Mouse (Mus musculus) intestine, embryonic 14.5 days (tissue): ENCODE measurements around the gene Cyp39a1. TPM values are rescaled to one million over a fixed set of nuclear protein-coding genes. Genes with fewer than 3 reads are reported as not detected.

ENCODE experiments used
- ATAC-seq: fragments of 200-750 bp; cut with Nextera tagmentation; replicated peaks from 2 replicates; pipeline ENCODE4 v1.8.0; 2017; ENCODE audit warnings: low read depth, moderate number of reproducible peaks, moderate TSS enrichment, moderate library complexity; ENCODE audit not compliant: low FRiP score, low TSS enrichment
- DNase-seq: peaks from one replicate; pipeline ENCODE4 v3.0.0-alpha.2; 2018; ENCODE audit warnings: low spot score
- H3K27ac ChIP-seq: fragments of 300-500 bp; sonication (generic); 2 replicates; pipeline ENCODE4 v1.5.1; 2014; ENCODE audit warnings: low read depth, mild to moderate bottlenecking, control low read depth
- H3K27me3 ChIP-seq: fragments of 300-500 bp; sonication (generic); replicated peaks from 2 replicates; pipeline ENCODE4 v1.6.1; 2014; ENCODE audit warnings: low read length, control low read depth; ENCODE audit not compliant: control insufficient read depth, insufficient read depth
- H3K36me3 ChIP-seq: fragments of 300-500 bp; sonication (generic); 2 replicates; pipeline ENCODE4 v1.6.1; 2014; ENCODE audit warnings: low read length, control low read depth; ENCODE audit not compliant: control insufficient read depth, insufficient read depth
- H3K4me1 ChIP-seq: fragments of 300-500 bp; sonication (generic); replicated peaks from 2 replicates; pipeline ENCODE4 v1.6.1; 2014; ENCODE audit warnings: low read length, control low read depth, mixed read lengths; ENCODE audit not compliant: control insufficient read depth, insufficient read depth
- H3K4me2 ChIP-seq: fragments of 300-500 bp; sonication (generic); 2 replicates; pipeline ENCODE4 v1.6.1; 2014; ENCODE audit warnings: low read length
- H3K4me3 ChIP-seq: fragments of 300-500 bp; sonication (generic); 2 replicates; pipeline ENCODE4 v1.5.1; 2014; ENCODE audit warnings: low read depth, low read length, control low read depth, mixed read lengths
- H3K9ac ChIP-seq: fragments of 300-500 bp; sonication (generic); 2 replicates; pipeline ENCODE4 v1.6.1; 2014; ENCODE audit warnings: mild to moderate bottlenecking, low read length
- H3K9me3 ChIP-seq: fragments of 300-500 bp; sonication (generic); 2 replicates; pipeline ENCODE4 v1.6.1; 2016; ENCODE audit warnings: low read length, control low read depth; ENCODE audit not compliant: control insufficient read depth
- WGBS: fragments of 180-500 bp; shearing (Covaris S2); extraction: QIAGEN DNeasy Blood & Tissue Kit; methylation state at CpG from one replicate; pipeline ENCODE4 v1.1.7; 2014; 5-methylcytosine and 5-hydroxymethylcytosine counted together
- polyA plus RNA-seq: library from polyadenylated mRNA; unstranded; fragments of >200 nt; fragmentation: Nextera tagmentation; extraction: Ambion mirVana; gene quantifications from 2 replicates; pipeline ENCODE4 v1.2.1, GENCODE M21; 2014

Cyp39a1 gene
- polyA plus RNA-seq, 1 experiment from 2014 or later: 17.0 TPM

DNA sequence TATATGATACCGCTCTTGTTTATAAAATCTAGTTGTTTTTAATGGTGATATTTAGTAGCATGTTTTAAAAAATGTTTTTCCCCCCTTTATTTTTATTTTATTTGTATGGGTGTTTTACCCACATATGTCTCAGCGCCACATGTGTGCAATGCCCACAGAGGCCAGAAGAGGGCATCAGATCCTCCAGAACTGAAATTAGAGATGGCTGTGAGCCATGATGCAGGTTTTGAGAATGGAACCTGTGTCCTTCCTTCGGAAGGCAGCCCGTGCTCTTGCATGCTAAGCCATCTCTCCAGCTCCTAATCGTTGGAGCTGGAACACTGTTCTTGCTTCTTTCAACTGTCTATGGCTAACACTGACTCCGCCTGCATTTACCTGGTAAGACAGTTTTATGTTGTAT lies 33.8 kb downstream of the Cyp39a1 start:
- no peak overlapping the region for H3K9ac ChIP-seq
- H3K36me3 ChIP-seq: no peaks in the 10 kb centered on the region
- peak; percentile 81 for DNase-seq
- H3K27me3 ChIP-seq: no peaks in the 10 kb centered on the region
- H3K4me2 ChIP-seq: no peak overlapping the region
- no peak for ATAC-seq
- no peak overlapping the region for H3K27ac ChIP-seq
- H3K4me3 ChIP-seq: no peak overlapping the region
- no peaks in the 10 kb centered on the region for H3K4me1 ChIP-seq
- WGBS: 78% methylated on average over 6 of the region's 6 CpGs
- H3K9me3 ChIP-seq: no peaks in the 10 kb centered on the region

DNA sequence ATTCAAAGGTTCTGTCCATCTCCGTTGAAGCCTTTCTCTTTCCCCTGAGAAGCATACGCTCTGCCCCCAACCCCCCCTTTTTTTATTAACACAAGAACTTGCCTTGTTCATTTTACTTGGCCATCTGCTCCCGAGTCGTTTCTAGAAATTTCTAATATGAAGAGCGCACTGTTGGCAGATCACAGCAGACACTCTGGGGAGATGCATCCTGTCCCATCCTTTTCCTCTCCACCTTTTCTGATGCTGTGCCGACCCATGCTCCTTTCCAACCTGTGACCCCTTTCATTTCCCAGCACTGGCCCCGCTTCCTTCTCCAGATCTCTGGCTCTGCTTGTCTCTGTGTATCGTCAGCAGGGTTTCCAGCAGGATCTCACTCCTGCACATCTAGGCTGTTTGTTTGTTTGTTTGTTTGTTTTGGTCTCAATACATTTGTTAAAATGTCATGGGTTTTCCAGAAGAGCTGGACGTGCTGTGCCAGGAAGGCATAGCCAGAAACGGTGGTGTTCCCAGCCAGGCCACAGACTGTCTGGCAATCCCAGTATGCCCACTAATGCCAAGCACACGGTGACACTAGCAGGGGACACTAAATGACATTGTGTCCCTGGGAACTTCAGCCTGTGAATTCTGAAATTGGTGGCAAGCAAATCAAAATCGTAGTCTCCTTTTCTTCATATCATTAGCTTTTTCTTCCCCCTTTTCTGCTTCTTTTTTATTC lies 37.1 kb downstream of the Cyp39a1 start:
- Histone ChIP-seq H3K36me3 (no peaks in the 10 kb centered on the region), H3K9ac (no peak overlapping the region), H3K4me1 (no peaks in the 10 kb centered on the region), H3K4me3 (no peak overlapping the region), H3K4me2 (no peak overlapping the region), H3K27me3 (no peaks in the 10 kb centered on the region), H3K9me3 (no peaks in the 10 kb centered on the region), H3K27ac (no peak overlapping the region)
- ATAC-seq (no peak), DNase-seq (no peak)
- WGBS: 85% methylated on average over 12 of the region's 12 CpGs

DNA sequence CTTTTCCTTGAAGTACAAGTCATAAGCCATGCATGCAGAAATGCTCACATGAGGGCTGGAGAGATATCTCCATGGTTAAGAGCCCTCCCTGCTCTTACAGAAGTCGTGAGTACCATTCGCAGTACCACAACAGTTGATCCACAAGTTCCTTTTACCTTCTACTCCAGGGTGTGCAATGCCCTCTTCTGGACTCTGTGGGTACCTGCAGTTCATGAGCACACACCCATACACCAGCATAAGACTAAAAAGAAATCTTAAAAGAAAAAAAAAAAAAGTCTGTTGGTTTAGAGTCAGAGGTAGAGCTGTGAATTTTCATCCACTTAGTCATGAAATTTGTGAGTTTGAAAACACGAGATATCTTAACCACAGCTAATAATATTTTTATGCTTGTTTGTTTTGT lies 39.5 kb downstream of the Cyp39a1 start:
- H3K27ac ChIP-seq: no peak overlapping the region
- no peak for DNase-seq
- ATAC-seq: no peak
- no peaks in the 10 kb centered on the region for H3K36me3 ChIP-seq
- no peaks in the 10 kb centered on the region for H3K9me3 ChIP-seq
- H3K27me3 ChIP-seq: no peaks in the 10 kb centered on the region
- no peak overlapping the region for H3K9ac ChIP-seq
- no peak overlapping the region for H3K4me2 ChIP-seq
- H3K4me1 ChIP-seq: no peaks in the 10 kb centered on the region
- H3K4me3 ChIP-seq: no peak overlapping the region
- 86% methylated on average over 3 of the region's 3 CpGs for WGBS

DNA sequence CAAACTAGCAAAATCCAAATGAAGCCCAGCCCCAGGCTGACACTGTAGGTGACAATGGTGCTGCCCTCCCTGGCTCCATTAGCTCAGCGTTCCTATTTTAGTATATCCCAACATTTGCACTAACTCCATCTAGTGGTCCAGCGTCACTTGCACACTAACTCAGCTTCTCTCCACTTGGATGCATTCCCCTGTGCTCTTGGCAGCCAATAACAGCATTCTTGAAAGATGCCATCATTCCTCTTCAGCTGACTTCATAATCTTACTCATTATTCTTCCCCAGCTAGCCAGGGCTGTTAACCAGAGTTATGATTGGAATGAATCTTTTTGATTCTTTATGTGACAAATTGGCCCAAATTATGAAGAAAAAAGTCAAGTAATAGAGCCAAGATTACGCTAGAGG lies 40.0 kb downstream of the Cyp39a1 start:
- WGBS: 87% methylated on average over 3 of the region's 3 CpGs
- no peak for ATAC-seq

DNA sequence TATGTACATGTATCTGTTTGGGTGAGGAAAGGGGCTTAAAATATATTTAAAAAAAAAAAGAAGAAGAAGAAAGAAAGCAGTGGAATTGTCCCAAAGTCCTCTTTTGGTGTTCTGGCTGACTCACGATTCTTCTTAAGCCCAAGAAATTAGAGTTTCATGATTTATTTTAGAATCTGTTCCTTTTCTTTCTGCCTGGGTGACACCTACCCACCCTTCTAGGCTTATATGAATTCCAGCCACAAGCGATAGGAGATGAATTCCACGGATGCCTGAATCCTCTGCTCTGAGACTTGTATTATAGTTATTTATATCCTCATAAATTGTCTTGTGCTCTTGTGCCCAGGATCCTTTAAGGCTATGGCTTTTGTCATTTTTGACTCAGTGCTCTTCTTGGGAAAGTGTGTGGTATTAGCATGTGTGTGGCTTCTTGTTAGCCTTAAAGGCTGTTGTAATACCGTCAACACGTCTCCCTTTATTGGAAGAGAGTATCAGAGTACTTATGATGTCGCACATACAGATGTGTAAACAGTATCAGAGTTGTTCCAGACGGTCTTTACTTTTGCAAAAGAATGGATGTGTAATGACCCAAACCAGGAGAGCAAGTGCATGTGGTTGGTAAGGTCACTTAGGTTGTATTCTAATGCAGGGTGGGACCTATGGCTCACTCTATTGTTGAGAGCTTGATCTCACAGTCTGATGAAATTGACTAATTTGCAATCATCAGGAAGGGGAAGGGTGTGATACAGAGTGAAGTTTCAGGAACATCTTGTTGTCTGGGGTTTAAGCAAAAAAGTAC lies 44.5 kb downstream of the Cyp39a1 start:
- DNase-seq: no peak
- ATAC-seq: no peak
- Histone ChIP-seq H3K9me3 (no peaks in the 10 kb centered on the region), H3K4me2 (no peak overlapping the region), H3K27ac (no peak overlapping the region), H3K4me1 (no peaks in the 10 kb centered on the region), H3K27me3 (no peaks in the 10 kb centered on the region), H3K4me3 (no peak overlapping the region), H3K36me3 (no peaks in the 10 kb centered on the region), H3K9ac (no peak overlapping the region)
- WGBS: 71% methylated on average over 7 of the region's 7 CpGs

More for the DNA sequence above, 40.0 kb downstream of the Cyp39a1 start:
- no peaks in the 10 kb centered on the region for H3K27me3 ChIP-seq
- no peaks in the 10 kb centered on the region for H3K9me3 ChIP-seq
- H3K9ac ChIP-seq: no peak overlapping the region
- H3K4me2 ChIP-seq: no peak overlapping the region
- H3K4me1 ChIP-seq: no peaks in the 10 kb centered on the region
- H3K4me3 ChIP-seq: no peak overlapping the region
- no peak for DNase-seq
- H3K27ac ChIP-seq: no peak overlapping the region
- H3K36me3 ChIP-seq: no peaks in the 10 kb centered on the region

DNA sequence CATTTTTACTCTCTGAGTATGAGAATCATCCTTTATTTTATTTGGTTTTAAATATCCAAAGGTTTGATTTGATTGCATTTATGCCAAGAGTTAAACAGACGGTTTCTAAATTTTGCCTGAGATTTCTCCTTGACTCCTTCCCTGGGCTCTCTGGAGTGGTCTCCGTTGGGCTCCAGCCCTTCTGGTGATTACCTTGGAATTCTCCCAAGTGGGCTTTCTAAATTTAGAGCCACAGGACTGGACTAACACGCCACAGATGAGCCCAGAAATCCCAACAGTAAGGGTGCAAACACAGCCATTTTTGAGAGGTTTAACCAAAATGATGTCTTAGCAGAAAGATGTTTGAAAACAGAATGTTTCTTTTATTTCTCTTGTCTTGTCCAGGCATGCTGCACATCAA lies 47.0 kb downstream of the Cyp39a1 start:
- WGBS: 66% methylated on average over 3 of the region's 3 CpGs
- DNase-seq: no peak

DNA sequence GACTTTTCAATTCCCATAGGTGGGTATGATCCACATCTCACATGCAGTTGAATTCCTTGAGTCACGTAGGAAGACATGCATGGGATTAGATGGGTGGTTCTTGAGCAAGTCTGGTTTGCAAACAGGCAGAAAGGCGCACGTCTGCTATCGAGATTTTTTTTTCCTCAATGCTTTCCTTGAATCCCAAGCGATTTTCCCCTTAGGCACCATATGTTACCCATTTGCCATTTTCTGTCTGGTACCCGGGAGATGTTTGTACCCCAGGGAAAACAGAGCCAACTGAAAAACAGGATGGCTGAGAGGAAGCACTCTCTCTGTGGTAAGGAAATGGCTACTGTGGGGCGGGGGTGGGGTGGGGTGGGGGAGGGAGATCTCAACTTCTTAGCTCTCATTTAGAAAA lies 49.4 kb downstream of the Cyp39a1 start:
- Histone ChIP-seq H3K27ac (no peak overlapping the region), H3K27me3 (no peaks in the 10 kb centered on the region), H3K4me2 (no peak overlapping the region), H3K9ac (no peak overlapping the region), H3K9me3 (no peaks in the 10 kb centered on the region), H3K36me3 (no peaks in the 10 kb centered on the region), H3K4me3 (no peak overlapping the region), H3K4me1 (no peaks in the 10 kb centered on the region)
- 75% methylated on average over 7 of the region's 7 CpGs for WGBS
- DNase-seq (no peak), ATAC-seq (no peak)

More for the DNA sequence above, 47.0 kb downstream of the Cyp39a1 start:
- H3K27me3 ChIP-seq: no peaks in the 10 kb centered on the region
- H3K9ac ChIP-seq: no peak overlapping the region
- no peaks in the 10 kb centered on the region for H3K4me1 ChIP-seq
- H3K27ac ChIP-seq: no peak overlapping the region
- H3K4me2 ChIP-seq: no peak overlapping the region
- H3K4me3 ChIP-seq: no peak overlapping the region
- no peaks in the 10 kb centered on the region for H3K36me3 ChIP-seq
- no peaks in the 10 kb centered on the region for H3K9me3 ChIP-seq
- no peak for ATAC-seq

DNA sequence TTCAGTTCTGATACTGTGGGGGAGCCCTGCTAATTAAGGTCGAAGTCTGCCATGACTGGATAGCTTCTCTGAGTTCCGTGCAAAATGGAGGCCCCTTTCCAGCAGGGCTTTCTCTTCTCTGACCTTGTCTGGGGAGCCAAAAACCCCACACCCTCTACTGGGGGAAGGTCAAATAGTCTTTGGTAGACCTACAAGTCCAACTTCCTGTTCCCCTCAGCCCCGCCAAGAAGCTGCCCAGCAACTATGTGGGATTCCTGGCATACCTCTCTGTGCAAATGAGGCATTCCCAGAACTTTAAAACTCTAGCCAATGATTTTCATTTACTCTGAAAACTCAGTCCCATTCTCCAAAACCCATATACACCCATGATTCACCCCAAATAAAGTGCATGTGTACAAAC lies 52.2 kb downstream of the Cyp39a1 start:
- Histone ChIP-seq H3K36me3 (no peaks in the 10 kb centered on the region), H3K27ac (no peak overlapping the region), H3K27me3 (no peaks in the 10 kb centered on the region), H3K9ac (no peak overlapping the region), H3K4me3 (no peak overlapping the region), H3K9me3 (0 out of 2 replicates have a peak, but pooled peaks cover 2% of the 10 kb centered on the region), H3K4me2 (no peak overlapping the region), H3K4me1 (no peaks in the 10 kb centered on the region)
- DNase-seq (no peak), ATAC-seq (no peak)
- WGBS: 80% methylated on average over 3 of the region's 3 CpGs
